Mouse (Mus musculus) heart, postnatal 25 days (tissue): ENCODE measurements around the gene Elfn2. TPM values are rescaled to one million over a fixed set of nuclear protein-coding genes. Genes with fewer than 3 reads are reported as not detected.

Experiments used
- DNase-seq: peaks from one replicate; pipeline ENCODE4 v3.0.0; 2022; ENCODE audit warnings: low spot score
- intact Hi-C: fragments of 180-260 bp; cut with DNase I; formaldehyde crosslinking; loops from one replicate; pipeline ENCODE4 v1.15.1; 2025
- total RNA-seq, 2 experiments: library from RNA; stranded (reverse); gene quantifications; 2 replicates each; pipeline ENCODE4 v1.2.3; 2021

Gene Elfn2
- total RNA-seq, 2 experiments from 2014 or later = 1.4 to 2.5 TPM

GRCm38 (mm10) chr15:78626285-78626684 lies 92.3 kb downstream of the Elfn2 start:
- intact Hi-C loops = no loop called here
- no peak for DNase-seq

- DNase-seq = no peak
- intact Hi-C loops = loop anchor here (1.0 to 5.0 kb wide), 2 partner anchors 95 to 247 kb away; no protein-coding TSS in a partner anchor
Observed at GRCm38 (mm10) chr15:78624961-78625360, 93.6 kb downstream of the Elfn2 start.

- DNase-seq = peak; percentile 81
- intact Hi-C loops = loop anchor here (1.0 to 5.0 kb wide), 2 partner anchors 96 to 248 kb away; no protein-coding TSS in a partner anchor
Observed at GRCm38 (mm10) chr15:78624431-78624950, 94.1 kb downstream of the Elfn2 start.

GRCm38 (mm10) chr15:78623426-78623825 lies 95.1 kb downstream of the Elfn2 start:
- intact Hi-C loops = loop anchor here (1.0 to 5.0 kb wide), 2 partner anchors 121 to 249 kb away; no protein-coding TSS in a partner anchor
- DNase-seq = peak; percentile 36

Other genes starting within 250 kb of the Elfn2 start
- under 1 TPM; 0.06 to 0.26 TPM for gene Il2rb, start 223.5 kb downstream of the Elfn2 start, total RNA-seq
- 10 to 100 TPM; 56.6 to 59.4 TPM for gene C1qtnf6, start 187.4 kb downstream of the Elfn2 start, total RNA-seq
- not detected for gene Sstr3, start 174.1 kb downstream of the Elfn2 start, total RNA-seq
- 1 to 10 TPM; 5.1 to 5.6 TPM for gene Rac2, start 146.0 kb downstream of the Elfn2 start, total RNA-seq
- 1 to 10 TPM; 5.5 to 5.8 TPM for gene Cyth4, start 121.7 kb downstream of the Elfn2 start, total RNA-seq
- 10 to 100 TPM; 11.6 to 13.2 TPM for gene Mfng, start 54.7 kb upstream of the Elfn2 start, total RNA-seq
- 10 to 100 TPM; 14.8 to 18.3 TPM for gene Card10, start 84.3 kb upstream of the Elfn2 start, total RNA-seq
- gene Cdc42ep1, start 123.9 kb upstream of the Elfn2 start, total RNA-seq = 10 to 100 TPM; 34.1 to 41.0 TPM
- gene Lgals2, start 136.8 kb upstream of the Elfn2 start, total RNA-seq = under 1 TPM; 0.62 to 0.64 TPM
- 10 to 100 TPM; 41.6 to 43.8 TPM for gene Gga1, start 158.4 kb upstream of the Elfn2 start, total RNA-seq
- gene Gm49510, start 180.9 kb upstream of the Elfn2 start, total RNA-seq = under 1 TPM in 1 of 2 experiments, not detected in 1; 0.18 TPM
- 1 to 10 TPM; 4.1 to 4.8 TPM for gene Sh3bp1, start 181.0 kb upstream of the Elfn2 start, total RNA-seq
- 1 to 10 TPM in 1 of 2 experiments, under 1 TPM in 1; 0.75 to 1.4 TPM for gene Pdxp, start 195.1 kb upstream of the Elfn2 start, total RNA-seq
- gene Lgals1, start 208.0 kb upstream of the Elfn2 start, total RNA-seq = 100 to 1,000 TPM; 188 to 192 TPM
- 10 to 100 TPM; 15.6 to 16.9 TPM for gene Nol12, start 216.2 kb upstream of the Elfn2 start, total RNA-seq
- 10 to 100 TPM; 36.0 to 39.8 TPM for gene Triobp, start 229.0 kb upstream of the Elfn2 start, total RNA-seq